Mouse (Mus musculus) erythroblast, embryonic 14.5 days (primary cell): ENCODE data around the gene Tmem177.

Experiments used
- GATA1 ChIP-seq: IDR thresholded peaks from 2 replicates; pipeline ENCODE4 v1.6.1; 2012; ENCODE audit warnings: low read length, inconsistent platforms, mixed read lengths
- TAL1 ChIP-seq: IDR thresholded peaks from 3 replicates; pipeline ENCODE4 v1.6.1; 2012; ENCODE audit warnings: low read length, inconsistent platforms, mixed read lengths

DNA sequence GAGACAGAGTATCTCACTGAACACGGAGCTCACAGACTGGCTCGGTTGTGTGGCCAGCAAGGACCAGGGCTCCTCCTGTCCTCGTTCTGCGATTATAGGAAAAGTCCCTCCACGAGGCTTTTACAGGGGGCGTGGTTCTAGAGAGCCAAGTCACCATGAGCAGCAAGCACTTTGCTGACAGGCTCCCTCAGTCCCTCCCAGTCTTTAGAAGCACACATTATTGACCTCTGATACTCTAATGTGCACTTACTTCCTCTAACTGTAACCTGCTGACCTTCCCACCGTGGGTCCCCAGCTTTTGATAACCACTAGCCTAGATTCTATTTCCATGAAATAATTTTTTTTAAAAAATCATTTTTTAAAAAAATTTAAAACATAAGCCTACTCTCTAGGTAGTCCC, 46.9 kb upstream of the Tmem177 start:
- no peak for TF ChIP-seq GATA1
- TF ChIP-seq TAL1, result no peak
